Mouse (Mus musculus): ENCODE data around the gene Zfp710.

DNA sequence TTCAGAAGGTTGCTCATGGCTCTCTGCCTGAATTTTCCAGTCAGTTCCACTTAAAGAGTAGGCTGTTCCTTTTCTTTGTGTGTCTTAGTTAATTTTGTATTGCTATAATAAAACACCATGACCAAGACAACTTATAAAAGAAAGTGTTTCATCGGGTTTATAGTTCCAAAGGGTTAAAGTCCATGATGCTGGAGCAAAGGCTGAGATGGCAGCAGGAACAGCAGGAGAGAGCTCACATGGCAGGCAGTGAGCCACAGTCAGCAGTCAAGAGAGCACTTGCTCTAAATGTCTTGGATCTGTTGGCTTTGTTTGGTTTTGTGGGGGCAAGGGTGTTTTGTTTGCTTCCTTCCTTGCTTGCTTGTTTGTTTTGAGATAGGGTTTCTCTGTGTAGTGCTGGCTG lies 26.9 kb upstream of the Zfp710 start:
- TF ChIP-seq CTCF (IDR thresholded peaks at IDR 0.05; ENCODE audit: control insufficient read depth, insufficient read depth, insufficient replicate concordance, low read depth, low read length), result no peak
- TF ChIP-seq POLR2A (IDR thresholded peaks at IDR 0.05; ENCODE audit: control insufficient read depth, low read depth, low read length), result no peak
